Mouse (Mus musculus) gastrocnemius, postnatal 25 days (tissue): ENCODE data around the gene Adrm1. TPM values are rescaled to one million over a fixed set of nuclear protein-coding genes. Genes with fewer than 3 reads are reported as not detected.
"Not testable (repeated sequence)": the region's sequence is repeated elsewhere in the genome, so short reads cannot be mapped to it uniquely, and the experiment has no call there.

ENCODE experiments used
- DNase-seq: peaks from one replicate; pipeline ENCODE4 v3.0.0; 2022
- long read RNA-seq, 2 experiments: library from polyadenylated mRNA; stranded (forward); transcript quantifications; one replicate each; pipeline ENCODE4 v2.0.0; 2021
- total RNA-seq, 2 experiments: library from RNA; stranded (reverse); gene quantifications; 1 replicate in 1 of 2; 2 replicates in 1 of 2; pipeline ENCODE4 v1.2.3; 2021

Adrm1 gene
- total RNA-seq, result 100 to 1,000 TPM in 1 of 2 experiments, 10 to 100 TPM in 1; 88.2 to 102 TPM
- long read RNA-seq, experiment 1, full-length matches to known transcripts, result 179 of 209 reads
- long read RNA-seq, experiment 1, partial matches to known transcripts, result 18 of 209 reads
- long read RNA-seq, experiment 1, other reads (novel, unspliced or antisense), result 12 of 209 reads
- long read RNA-seq, experiment 2, full-length matches to known transcripts, result 177 of 195 reads
- long read RNA-seq, experiment 2, partial matches to known transcripts, result 6 of 195 reads
- long read RNA-seq, experiment 2, other reads (novel, unspliced or antisense), result 12 of 195 reads

- DNase-seq, result peak; percentile 98
These were observed at the start of gene Adrm1 for GRCm38 (mm10) chr2:180170806-180171521. Gene Adrm1, plus strand, starts transcription at chr2:180171485.

GRCm38 (mm10) chr2:180124192-180124591, 47.1 kb upstream of the Adrm1 start:
- DNase-seq, result no peak

DNA sequence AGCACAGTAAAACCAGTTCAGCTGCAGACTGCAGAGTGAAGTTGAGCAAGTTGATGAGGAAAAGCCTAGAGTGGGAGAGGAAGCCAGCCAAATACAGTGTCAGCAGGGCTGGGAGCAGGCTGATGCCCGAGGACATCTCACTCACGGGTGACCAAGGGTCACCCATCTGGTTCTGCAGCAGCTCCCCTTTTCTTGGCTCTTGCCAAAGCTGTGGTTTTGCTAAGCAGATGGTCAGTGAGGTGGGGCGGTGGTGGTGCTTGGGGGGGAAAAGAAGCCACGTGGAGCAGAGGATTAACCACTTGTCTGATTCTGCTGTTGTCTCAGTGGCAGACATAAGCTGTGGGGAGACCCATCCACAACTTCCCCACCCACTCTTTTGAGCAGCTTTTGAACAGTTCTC, 45.1 kb upstream of the Adrm1 start:
- peak; percentile 74 for DNase-seq

- DNase-seq, result no peak
These were observed 43.6 kb upstream of the Adrm1 start for GRCm38 (mm10) chr2:180127675-180128074.

DNA sequence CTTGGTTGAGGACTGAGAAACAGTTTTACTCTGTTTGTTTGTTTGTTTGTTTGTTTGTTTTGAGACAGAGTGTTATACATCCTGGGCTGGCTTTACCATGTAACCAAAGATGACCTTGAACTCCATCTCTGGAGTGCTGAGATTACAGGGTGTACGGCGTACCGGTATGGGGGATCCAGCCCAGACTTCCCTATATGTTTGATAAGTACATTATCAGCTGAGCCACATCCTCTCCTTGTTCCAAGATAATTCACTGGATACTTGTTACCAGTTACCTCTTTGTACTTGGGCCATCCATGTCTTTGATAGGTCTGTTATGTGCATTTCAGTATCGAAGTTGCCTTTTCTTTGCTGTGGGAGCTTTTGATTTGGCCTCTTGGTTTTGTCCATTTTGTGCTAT, 38.1 kb upstream of the Adrm1 start:
- DNase-seq, result no peak

- DNase-seq, result no peak
These were observed 37.4 kb upstream of the Adrm1 start for GRCm38 (mm10) chr2:180133911-180134310.

DNA sequence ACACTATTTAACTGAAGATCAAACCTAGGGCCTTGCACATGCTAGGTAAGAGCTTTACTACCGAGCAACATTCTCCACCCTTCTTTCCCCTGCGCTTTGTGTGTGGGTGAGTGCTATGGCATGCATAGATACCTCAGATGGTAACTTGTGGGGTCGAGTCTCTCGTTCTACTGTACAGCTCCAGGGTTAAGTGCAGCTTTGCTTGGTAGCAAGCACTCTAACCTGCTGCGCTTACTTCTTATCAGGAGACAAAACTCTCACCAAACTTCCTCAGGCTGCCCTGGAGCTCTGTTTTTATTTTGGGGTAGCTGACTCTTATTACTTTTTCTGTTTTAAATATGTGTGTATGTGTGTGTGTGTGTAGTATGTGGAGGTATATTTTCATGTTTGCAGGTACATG, 35.9 kb upstream of the Adrm1 start:
- no peak for DNase-seq

- no peak for DNase-seq
These were observed 25.2 kb upstream of the Adrm1 start for GRCm38 (mm10) chr2:180146091-180146490.

DNA sequence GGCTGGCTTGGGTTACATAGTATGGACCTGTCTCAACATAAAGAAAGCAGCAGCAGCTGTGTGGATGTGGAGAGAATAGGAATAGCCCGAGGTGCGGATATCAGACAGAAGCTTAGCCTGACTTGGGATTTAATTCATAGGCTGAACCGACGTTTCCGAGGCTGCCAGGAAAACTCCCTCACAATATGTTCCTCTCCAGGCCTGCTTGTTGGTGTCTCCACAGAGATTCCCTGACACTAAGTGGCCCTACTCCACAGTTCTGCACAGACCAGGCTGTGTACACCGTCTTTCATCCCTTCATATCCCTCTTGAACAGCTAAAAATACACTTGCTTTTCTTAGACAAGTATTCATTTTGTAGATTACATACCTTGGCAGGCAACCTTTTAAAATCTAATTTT, 23.9 kb upstream of the Adrm1 start:
- no peak for DNase-seq

DNA sequence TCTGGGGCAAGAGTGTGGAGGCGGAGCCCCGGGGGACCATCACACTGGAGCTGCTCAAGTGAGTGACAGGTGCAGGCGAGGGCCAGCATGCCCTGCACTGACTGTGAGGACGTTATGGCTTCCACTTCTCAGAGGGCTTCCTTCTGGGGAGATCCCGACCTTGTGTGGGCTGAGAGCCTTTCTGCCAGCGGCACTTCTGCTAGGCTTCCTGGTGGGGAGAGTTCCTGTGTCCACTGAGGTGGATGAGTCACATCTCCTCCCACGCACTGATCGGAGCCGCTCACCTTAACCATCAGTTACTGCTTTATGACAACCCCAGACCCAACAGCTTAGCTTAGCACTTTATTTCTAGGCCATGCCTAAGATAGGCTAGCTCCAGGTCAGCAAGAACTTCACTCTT, 22.7 kb upstream of the Adrm1 start:
- DNase-seq, result no peak

- no peak for DNase-seq
These were observed 16.5 kb upstream of the Adrm1 start for GRCm38 (mm10) chr2:180154796-180155195.

- DNase-seq, result no peak
These were observed 12.7 kb upstream of the Adrm1 start for GRCm38 (mm10) chr2:180158627-180159026.

- no peak for DNase-seq
These were observed 5.4 kb upstream of the Adrm1 start for GRCm38 (mm10) chr2:180165855-180166254.

DNA sequence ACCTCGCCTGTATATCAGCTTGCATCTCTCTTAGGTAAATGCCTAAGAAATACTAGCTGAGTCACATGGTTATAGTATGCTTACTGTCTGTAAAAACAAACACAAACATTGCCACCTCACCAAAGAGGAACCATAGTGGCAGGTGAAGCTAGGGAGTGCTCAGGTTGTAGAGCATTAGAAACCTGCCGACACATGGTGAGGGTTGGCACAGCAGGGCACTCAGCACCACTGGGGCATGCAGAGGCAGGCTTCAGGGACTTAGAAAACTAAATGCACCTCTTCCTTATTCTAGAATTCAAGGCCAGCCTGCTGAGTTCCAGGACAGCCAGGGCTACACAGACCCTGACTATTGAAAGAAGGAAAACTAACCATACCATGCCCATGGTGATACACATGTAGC, 4.4 kb upstream of the Adrm1 start:
- no peak for DNase-seq

GRCm38 (mm10) chr2:180170151-180170805, 1.0 kb upstream of the Adrm1 start:
- DNase-seq, result no peak

- no peak for DNase-seq
These were observed 311 bp downstream of the Adrm1 start for GRCm38 (mm10) chr2:180171522-180172070.

- no peak for DNase-seq
These were observed 867 bp downstream of the Adrm1 start for GRCm38 (mm10) chr2:180172152-180172551.

- no peak for DNase-seq
These were observed 1.9 kb downstream of the Adrm1 start for GRCm38 (mm10) chr2:180173163-180173562.

GRCm38 (mm10) chr2:180173711-180174110, 2.4 kb downstream of the Adrm1 start:
- DNase-seq, result not testable (repeated sequence)

DNA sequence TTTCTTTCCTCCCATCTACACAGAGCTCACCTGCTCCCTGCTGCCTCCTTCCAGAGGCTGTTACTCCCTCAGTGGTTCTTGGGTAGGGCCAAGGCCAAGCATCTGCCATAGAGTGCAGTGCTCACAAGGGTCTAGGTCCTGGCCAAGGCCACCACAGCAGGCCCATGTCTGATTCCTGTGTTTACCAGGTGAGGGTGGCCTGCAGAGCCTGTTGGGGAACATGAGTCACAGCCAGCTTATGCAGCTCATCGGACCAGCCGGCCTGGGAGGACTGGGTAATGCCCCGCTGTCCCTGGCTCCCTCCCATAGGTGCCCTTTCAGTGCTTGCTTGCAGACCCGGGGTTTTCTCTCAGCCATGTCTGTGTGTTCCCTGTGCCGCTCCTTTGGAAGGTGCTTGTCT, 2.8 kb downstream of the Adrm1 start:
- no peak for DNase-seq

GRCm38 (mm10) chr2:180175725-180176124, 4.4 kb downstream of the Adrm1 start:
- no peak for DNase-seq

GRCm38 (mm10) chr2:180181542-180181941, 10.3 kb downstream of the Adrm1 start:
- no peak for DNase-seq
